Mouse (Mus musculus): ENCODE data around the gene Capn2. TPM values are rescaled to one million over a fixed set of nuclear protein-coding genes. Genes with fewer than 3 reads are reported as not detected.

Capn2 gene
- polyA plus RNA-seq, 1 experiment from 2014 or later, result 68.1 TPM

GRCm38 (mm10) chr1:182429826-182430225 lies 87.6 kb downstream of the Capn2 start:
- no peak overlapping the region for H3K4me2 ChIP-seq
- peaks cover 20% of the 10 kb centered on the region for H3K4me1 ChIP-seq (ENCODE audit: control insufficient read depth, insufficient read depth, low read length)
- ATAC-seq (replicated peaks; ENCODE audit: insufficient number of reproducible peaks, low FRiP score, low TSS enrichment), result no peak
- H3K27me3 ChIP-seq (ENCODE audit: control insufficient read depth, insufficient read depth, low read length), result no peaks in the 10 kb centered on the region
- H3K9me3 ChIP-seq (replicated peaks; ENCODE audit: control insufficient read depth, low read length), result no peaks in the 10 kb centered on the region
- H3K36me3 ChIP-seq (ENCODE audit: control insufficient read depth, insufficient read depth, low read length), result peaks cover 8% of the 10 kb centered on the region; the same call in 1 of the 2 replicates
- no peak overlapping the region for H3K27ac ChIP-seq (ENCODE audit: low read depth, low read length)
- H3K9ac ChIP-seq (ENCODE audit: low read depth, low read length), result no peak overlapping the region
- 58% methylated on average over 3 of the region's 3 CpGs for WGBS (ENCODE audit: insufficient replicate concordance)
- H3K4me3 ChIP-seq (ENCODE audit: low read depth, low read length), result no peak overlapping the region

GRCm38 (mm10) chr1:182427426-182427825 lies 90.0 kb downstream of the Capn2 start:
- ATAC-seq (replicated peaks; ENCODE audit: insufficient number of reproducible peaks, low FRiP score, low TSS enrichment), result no peak
- Histone ChIP-seq H3K27ac (ENCODE audit: low read depth, low read length) (no peak overlapping the region), H3K9ac (ENCODE audit: low read depth, low read length) (no peak overlapping the region), H3K4me2 (no peak overlapping the region), H3K27me3 (ENCODE audit: control insufficient read depth, insufficient read depth, low read length) (no peaks in the 10 kb centered on the region), H3K36me3 (ENCODE audit: control insufficient read depth, insufficient read depth, low read length) (peaks cover 4% of the 10 kb centered on the region; the same call in 1 of the 2 replicates), H3K9me3 (replicated peaks; ENCODE audit: control insufficient read depth, low read length) (no peaks in the 10 kb centered on the region), H3K4me1 (ENCODE audit: control insufficient read depth, insufficient read depth, low read length) (peaks cover 20% of the 10 kb centered on the region), H3K4me3 (ENCODE audit: low read depth, low read length) (no peak overlapping the region)
- 67% methylated on average over 1 of the region's 1 CpGs for WGBS (ENCODE audit: insufficient replicate concordance)

GRCm38 (mm10) chr1:182426444-182426843 lies 91.0 kb downstream of the Capn2 start:
- H3K4me2 ChIP-seq, result no peak overlapping the region
- no peaks in the 10 kb centered on the region for H3K36me3 ChIP-seq (ENCODE audit: control insufficient read depth, insufficient read depth, low read length)
- no peak overlapping the region for H3K9ac ChIP-seq (ENCODE audit: low read depth, low read length)
- no peak overlapping the region for H3K4me3 ChIP-seq (ENCODE audit: low read depth, low read length)
- no peak for ATAC-seq (replicated peaks; ENCODE audit: insufficient number of reproducible peaks, low FRiP score, low TSS enrichment)
- WGBS (ENCODE audit: insufficient replicate concordance), result 49% methylated on average over 2 of the region's 2 CpGs
- no peaks in the 10 kb centered on the region for H3K9me3 ChIP-seq (replicated peaks; ENCODE audit: control insufficient read depth, low read length)
- no peaks in the 10 kb centered on the region for H3K27me3 ChIP-seq (ENCODE audit: control insufficient read depth, insufficient read depth, low read length)
- H3K27ac ChIP-seq (ENCODE audit: low read depth, low read length), result no peak overlapping the region
- peaks cover 20% of the 10 kb centered on the region for H3K4me1 ChIP-seq (ENCODE audit: control insufficient read depth, insufficient read depth, low read length)

GRCm38 (mm10) chr1:182425176-182425575 lies 92.2 kb downstream of the Capn2 start:
- no peak overlapping the region for H3K4me3 ChIP-seq (ENCODE audit: low read depth, low read length)
- H3K27me3 ChIP-seq (ENCODE audit: control insufficient read depth, insufficient read depth, low read length), result no peaks in the 10 kb centered on the region
- H3K27ac ChIP-seq (ENCODE audit: low read depth, low read length), result no peak overlapping the region
- H3K36me3 ChIP-seq (ENCODE audit: control insufficient read depth, insufficient read depth, low read length), result no peaks in the 10 kb centered on the region
- WGBS (ENCODE audit: insufficient replicate concordance), result 70% methylated on average over 3 of the region's 3 CpGs
- H3K4me1 ChIP-seq (ENCODE audit: control insufficient read depth, insufficient read depth, low read length), result peaks cover 25% of the 10 kb centered on the region
- H3K9ac ChIP-seq (ENCODE audit: low read depth, low read length), result no peak overlapping the region
- H3K4me2 ChIP-seq, result no peak overlapping the region
- H3K9me3 ChIP-seq (replicated peaks; ENCODE audit: control insufficient read depth, low read length), result no peaks in the 10 kb centered on the region
- ATAC-seq (replicated peaks; ENCODE audit: insufficient number of reproducible peaks, low FRiP score, low TSS enrichment), result no peak

GRCm38 (mm10) chr1:182424274-182424673 lies 93.1 kb downstream of the Capn2 start:
- no peaks in the 10 kb centered on the region for H3K27me3 ChIP-seq (ENCODE audit: control insufficient read depth, insufficient read depth, low read length)
- no peak for ATAC-seq (replicated peaks; ENCODE audit: insufficient number of reproducible peaks, low FRiP score, low TSS enrichment)
- WGBS (ENCODE audit: insufficient replicate concordance), result 91% methylated on average over 2 of the region's 2 CpGs
- H3K4me2 ChIP-seq, result no peak overlapping the region
- no peaks in the 10 kb centered on the region for H3K9me3 ChIP-seq (replicated peaks; ENCODE audit: control insufficient read depth, low read length)
- no peak overlapping the region for H3K27ac ChIP-seq (ENCODE audit: low read depth, low read length)
- H3K36me3 ChIP-seq (ENCODE audit: control insufficient read depth, insufficient read depth, low read length), result no peaks in the 10 kb centered on the region
- H3K4me3 ChIP-seq (ENCODE audit: low read depth, low read length), result no peak overlapping the region
- H3K9ac ChIP-seq (ENCODE audit: low read depth, low read length), result no peak overlapping the region
- H3K4me1 ChIP-seq (ENCODE audit: control insufficient read depth, insufficient read depth, low read length), result peaks cover 22% of the 10 kb centered on the region

- H3K36me3 ChIP-seq (ENCODE audit: control insufficient read depth, insufficient read depth, low read length), result no peaks in the 10 kb centered on the region
- H3K4me1 ChIP-seq (ENCODE audit: control insufficient read depth, insufficient read depth, low read length), result peaks cover 9% of the 10 kb centered on the region
- H3K4me2 ChIP-seq, result no peak overlapping the region
- H3K9ac ChIP-seq (ENCODE audit: low read depth, low read length), result no peak overlapping the region
- no peak overlapping the region for H3K4me3 ChIP-seq (ENCODE audit: low read depth, low read length)
- H3K27me3 ChIP-seq (ENCODE audit: control insufficient read depth, insufficient read depth, low read length), result no peaks in the 10 kb centered on the region
- no peak overlapping the region for H3K27ac ChIP-seq (ENCODE audit: low read depth, low read length)
- 86% methylated on average over 3 of the region's 3 CpGs for WGBS (ENCODE audit: insufficient replicate concordance)
- H3K9me3 ChIP-seq (replicated peaks; ENCODE audit: control insufficient read depth, low read length), result no peaks in the 10 kb centered on the region
- no peak for ATAC-seq (replicated peaks; ENCODE audit: insufficient number of reproducible peaks, low FRiP score, low TSS enrichment)
Measured at GRCm38 (mm10) chr1:182419481-182419880, 97.9 kb downstream of the Capn2 start.

Other genes with a start within 250 kb of the Capn2 start
- 157 and 171 TPM in 2 replicates for gene Degs1, start 234.8 kb downstream of the Capn2 start, polyA plus RNA-seq (2014; fragmentation: Nextera tagmentation; extraction: Ambion mirVana)
- gene Fbxo28, start 176.0 kb downstream of the Capn2 start, polyA plus RNA-seq (2014; fragmentation: Nextera tagmentation; extraction: Ambion mirVana), result 16.0 and 18.3 TPM in 2 replicates
- 16.3 and 19.5 TPM in 2 replicates for gene Trp53bp2, start 108.4 kb downstream of the Capn2 start, polyA plus RNA-seq (2014; fragmentation: Nextera tagmentation; extraction: Ambion mirVana)
- not detected in 2 replicates for gene Capn8, start 47.4 kb upstream of the Capn2 start, polyA plus RNA-seq (2014; fragmentation: Nextera tagmentation; extraction: Ambion mirVana)
- not detected in 2 replicates for gene Ccdc185, start 231.6 kb upstream of the Capn2 start, polyA plus RNA-seq (2014; fragmentation: Nextera tagmentation; extraction: Ambion mirVana)
- 5.4 and 5.9 TPM in 2 replicates for gene Susd4, start 246.3 kb upstream of the Capn2 start, polyA plus RNA-seq (2014; fragmentation: Nextera tagmentation; extraction: Ambion mirVana)